Mouse (Mus musculus) MEL (cell line): Measurements from ENCODE around the gene Nipsnap2. TPM values are rescaled to one million over a fixed set of nuclear protein-coding genes. Genes with fewer than 3 reads are reported as not detected.

Source experiments
- DNase-seq: peaks from one replicate; pipeline ENCODE4 v3.0.0; 2011; ENCODE audit warnings: low read depth, low spot score
- H3K27ac ChIP-seq: 2 replicates; pipeline ENCODE4 v1.5.1; 2012; ENCODE audit warnings: low read depth, mild to moderate bottlenecking, control low read depth, low read length, moderate library complexity; ENCODE audit not compliant: control insufficient read depth
- H3K27me3 ChIP-seq, 2 experiments: fragments of 150-350 bp in 1 of 2; sonication (generic) in 1 of 2; 2 replicates each; pipeline ENCODE4 v1.6.1; 2012; ENCODE audit warnings: low read length in 2 of 2, mild to moderate bottlenecking in 2 of 2, improper control_type of control experiment in 1 of 2, moderate library complexity in 1 of 2; ENCODE audit not compliant: insufficient read depth in 2 of 2, control insufficient read depth in 1 of 2
- H3K36me3 ChIP-seq, 2 experiments: 2 replicates each; pipeline ENCODE4 v1.6.1; 2012 to 2014; ENCODE audit warnings: low read length in 2 of 2, improper control_type of control experiment in 1 of 2, inconsistent platforms in 1 of 2, mild to moderate bottlenecking in 1 of 2; ENCODE audit not compliant: insufficient read depth in 2 of 2, control insufficient read depth in 1 of 2
- H3K4me1 ChIP-seq, 2 experiments: fragments of 150-350 bp in 1 of 2; sonication (generic) in 1 of 2; 2 replicates each; pipeline ENCODE4 v1.6.1; 2012; ENCODE audit warnings: low read length in 2 of 2, improper control_type of control experiment in 1 of 2, mild to moderate bottlenecking in 1 of 2; ENCODE audit not compliant: insufficient read depth in 2 of 2, control insufficient read depth in 1 of 2
- H3K4me3 ChIP-seq, 2 experiments: fragments of 150-350 bp in 1 of 2; sonication (generic) in 1 of 2; 2 replicates each; pipeline ENCODE4 v1.5.1; 2012; ENCODE audit warnings: low read depth in 2 of 2, low read length in 2 of 2, mild to moderate bottlenecking in 2 of 2, moderate library complexity in 2 of 2, control low read depth in 1 of 2, improper control_type of control experiment in 1 of 2; ENCODE audit not compliant: control insufficient read depth in 1 of 2, insufficient read depth in 1 of 2
- H3K79me2 ChIP-seq: 2 replicates; pipeline ENCODE4 v1.6.1; 2012; ENCODE audit warnings: mild to moderate bottlenecking, low read length, moderate library complexity; ENCODE audit not compliant: control insufficient read depth, poor library complexity, insufficient read depth
- H3K9ac ChIP-seq: 2 replicates; pipeline ENCODE4 v1.6.1; 2012; ENCODE audit warnings: low read depth, mild to moderate bottlenecking, control low read depth, low read length, moderate library complexity; ENCODE audit not compliant: control insufficient read depth, poor library complexity, severe bottlenecking
- H3K9me3 ChIP-seq: fragments of 150-350 bp; sonication (generic); replicated peaks from 2 replicates; pipeline ENCODE4 v1.6.1; 2012; ENCODE audit warnings: mild to moderate bottlenecking, low read length, improper control_type of control experiment, moderate library complexity; ENCODE audit not compliant: insufficient read depth
- CHD1 ChIP-seq: IDR thresholded peaks from 2 replicates; pipeline ENCODE4 v1.6.1; 2012; ENCODE audit warnings: low read depth, mild to moderate bottlenecking, inconsistent platforms, low read length, improper control_type of control experiment
- CHD2 ChIP-seq: IDR thresholded peaks from 2 replicates; pipeline ENCODE4 v1.6.1; 2011; ENCODE audit warnings: low read length, improper control_type of control experiment
- CTCF ChIP-seq, 3 experiments: IDR thresholded peaks in 2 of 3; conservative IDR thresholded peaks in 1 of 3; 2 replicates each; pipeline ENCODE4 v1.5.1; 2011 to 2012; ENCODE audit warnings: low read length in 3 of 3, low read depth in 2 of 3, mild to moderate bottlenecking in 2 of 3, improper control_type of control experiment in 1 of 3, inconsistent platforms in 1 of 3, mixed read lengths in 1 of 3, moderate library complexity in 1 of 3; ENCODE audit not compliant: control insufficient read depth in 1 of 3, insufficient read depth in 1 of 3, poor library complexity in 1 of 3, severe bottlenecking in 1 of 3
- E2F4 ChIP-seq: IDR thresholded peaks from 2 replicates; pipeline ENCODE4 v1.6.1; 2011; ENCODE audit warnings: low read depth, low read length, improper control_type of control experiment, borderline replicate concordance
- JUND ChIP-seq: IDR thresholded peaks from 2 replicates; pipeline ENCODE4 v1.6.1; 2011; ENCODE audit warnings: low read depth, mild to moderate bottlenecking, improper control_type of control experiment, low read length
- MAFK ChIP-seq: IDR thresholded peaks from 2 replicates; pipeline ENCODE4 v1.6.1; 2011; ENCODE audit warnings: low read depth, mild to moderate bottlenecking, low read length, improper control_type of control experiment, borderline replicate concordance
- MYC ChIP-seq: IDR thresholded peaks from 2 replicates; pipeline ENCODE4 v1.6.1; 2011; ENCODE audit warnings: low read depth, mild to moderate bottlenecking, low read length, improper control_type of control experiment, moderate library complexity
- NELFE ChIP-seq: IDR thresholded peaks from 2 replicates; pipeline ENCODE4 v1.6.1; 2011; ENCODE audit warnings: low read depth, low read length, improper control_type of control experiment
- NRF1 ChIP-seq: IDR thresholded peaks from 2 replicates; pipeline ENCODE4 v1.6.1; 2014; ENCODE audit warnings: low read depth, mild to moderate bottlenecking, inconsistent platforms, low read length, improper control_type of control experiment, moderate library complexity; ENCODE audit not compliant: poor library complexity, insufficient read depth, severe bottlenecking
- POLR2A ChIP-seq, 2 experiments: IDR thresholded peaks; 2 replicates each; pipeline ENCODE4 v1.6.1; 2011 to 2012; ENCODE audit warnings: low read length in 2 of 2, mild to moderate bottlenecking in 2 of 2, control low read depth in 1 of 2, improper control_type of control experiment in 1 of 2, low read depth in 1 of 2, moderate library complexity in 1 of 2; ENCODE audit not compliant: control insufficient read depth in 1 of 2, insufficient read depth in 1 of 2, poor library complexity in 1 of 2
- RCOR1 ChIP-seq: IDR thresholded peaks from 2 replicates; pipeline ENCODE4 v1.6.1; 2012; ENCODE audit warnings: low read depth, mild to moderate bottlenecking, inconsistent platforms, low read length, improper control_type of control experiment
- SMC3 ChIP-seq: IDR thresholded peaks from 2 replicates; pipeline ENCODE4 v1.6.1; 2011; ENCODE audit warnings: low read depth, low read length, improper control_type of control experiment
- TBP ChIP-seq: IDR thresholded peaks from 2 replicates; pipeline ENCODE4 v1.8.0; 2011; ENCODE audit warnings: low read depth, low read length, improper control_type of control experiment
- TCF12 ChIP-seq: IDR thresholded peaks from 2 replicates; pipeline ENCODE4 v1.6.1; 2014; ENCODE audit warnings: low read depth, mild to moderate bottlenecking, inconsistent platforms, low read length, improper control_type of control experiment, moderate library complexity
- USF1 ChIP-seq: IDR thresholded peaks from 2 replicates; pipeline ENCODE4 v1.6.1; 2014; ENCODE audit warnings: low read depth, mild to moderate bottlenecking, inconsistent platforms, low read length, improper control_type of control experiment, moderate library complexity
- ZC3H11A ChIP-seq: IDR thresholded peaks from 2 replicates; pipeline ENCODE4 v1.6.1; 2012; ENCODE audit warnings: low read depth, mild to moderate bottlenecking, inconsistent platforms, low read length, improper control_type of control experiment
- ZKSCAN1 ChIP-seq: IDR thresholded peaks from 2 replicates; pipeline ENCODE4 v1.6.1; 2012; ENCODE audit warnings: low read depth, mild to moderate bottlenecking, inconsistent platforms, low read length, improper control_type of control experiment, moderate library complexity
- ZMIZ1 ChIP-seq: IDR thresholded peaks from 2 replicates; pipeline ENCODE4 v1.6.1; 2012; ENCODE audit warnings: low read depth, mild to moderate bottlenecking, inconsistent platforms, low read length, improper control_type of control experiment, moderate library complexity
- ZNF384 ChIP-seq: IDR thresholded peaks from 2 replicates; pipeline ENCODE4 v1.6.1; 2012; ENCODE audit warnings: low read depth, mild to moderate bottlenecking, inconsistent platforms, low read length, improper control_type of control experiment
- polyA plus RNA-seq, 2 experiments: library from polyadenylated mRNA; stranded (reverse) in 1 of 2; unstranded in 1 of 2; fragments of >175 nt in 1 of 2; fragments of >200 nt in 1 of 2; gene quantifications; 2 replicates each; pipeline versions ENCODE4 v1.2.1 to v1.2.4; 2012; ENCODE audit warnings: low replicate concordance in 2 of 2, low read depth in 1 of 2; ENCODE audit not compliant: insufficient read length in 2 of 2, insufficient read depth in 1 of 2, missing spikeins in 1 of 2
- total RNA-seq: library from RNA; depleted of rRNA; stranded (reverse); fragments of 300-350 nt; gene quantifications from 2 replicates; pipeline ENCODE4 v1.2.3, GENCODE M21; 2012

Gene Nipsnap2
- total and polyA plus RNA-seq, 3 experiments: 34.2 to 35.7 TPM; not detected in 1

GRCm38 (mm10) chr5:129785235-129785870, 60.5 kb downstream of the Nipsnap2 start:
- Histone ChIP-seq H3K27me3 (no peaks in the 10 kb centered on the region), H3K9me3 (no peaks in the 10 kb centered on the region), H3K79me2 (peaks cover 33% of the 10 kb centered on the region), H3K9ac (peak overlapping the region; percentile 99), H3K27ac (peak overlapping the region; percentile 71; the same call in 1 of the 2 replicates), H3K36me3 (peaks cover 19 to 26% of the 10 kb centered on the region in 2 experiments), H3K4me3 (peak overlapping the region; percentile 62 to 69; a peak in 3 of 4 replicates), H3K4me1 (peaks cover 2 to 20% of the 10 kb centered on the region in 2 experiments; a peak in 2 of 4 replicates)
- DNase-seq: peak; percentile 67
- TF ChIP-seq ZMIZ1 (no peak), NELFE (no peak), ZNF384 (peak; percentile 62), USF1 (no peak), E2F4 (no peak), ZKSCAN1 (0 out of 2 replicates have a peak, but pooled peaks have one; percentile 19), SMC3 (peak; percentile 29; the same call in 1 of the 2 replicates), CTCF (IDR thresholded peaks at IDR 0.05 in 2 of 3, conservative IDR thresholded peaks at IDR 0.05 in 1 of 3; ENCODE audit: control insufficient read depth in 1 of 3, insufficient read depth in 1 of 3, low read depth in 2 of 3, low read length in 3 of 3, poor library complexity in 1 of 3, severe bottlenecking in 1 of 3) (peak in 2 of 3 experiments; percentile 19 to 46; a peak in 3 of 6 replicates), POLR2A (IDR thresholded peaks at IDR 0.05; ENCODE audit: control insufficient read depth in 1 of 2, insufficient read depth in 1 of 2, low read depth in 1 of 2, low read length in 2 of 2, poor library complexity in 1 of 2) (no peak), TCF12 (no peak), RCOR1 (no peak), ZC3H11A (peak; percentile 23; the same call in 1 of the 2 replicates), CHD1 (0 out of 2 replicates have a peak, but pooled peaks have one; percentile 8), CHD2 (no peak)

- TF ChIP-seq NELFE (no peak), MAFK (no peak), SMC3 (no peak), JUND (no peak), TBP (no peak), MYC (no peak), NRF1 (no peak), RCOR1 (no peak), CHD1 (0 out of 2 replicates have a peak, but pooled peaks have one; percentile 23)
- H3K27ac ChIP-seq: peak overlapping the region; percentile 99
- H3K27me3 ChIP-seq: no peaks in the 10 kb centered on the region
These were observed 61.3 kb downstream of the Nipsnap2 start for GRCm38 (mm10) chr5:129786161-129786560.

More at GRCm38 (mm10) chr5:129786161-129786560, 61.3 kb downstream of the Nipsnap2 start:
- peak overlapping the region; percentile 99 for H3K9ac ChIP-seq
- H3K4me1 ChIP-seq: peaks cover 2 to 20% of the 10 kb centered on the region in 2 experiments; a peak in 2 of 4 replicates
- H3K4me3 ChIP-seq: peak overlapping the region; percentile 69 to 89
- peak; percentile 71 for DNase-seq
- H3K9me3 ChIP-seq: no peaks in the 10 kb centered on the region
- H3K36me3 ChIP-seq: peaks cover 25 to 31% of the 10 kb centered on the region in 2 experiments
- H3K79me2 ChIP-seq: peaks cover 38% of the 10 kb centered on the region
